Mouse (Mus musculus): Measurements from ENCODE around the gene Nomo1.

DNA sequence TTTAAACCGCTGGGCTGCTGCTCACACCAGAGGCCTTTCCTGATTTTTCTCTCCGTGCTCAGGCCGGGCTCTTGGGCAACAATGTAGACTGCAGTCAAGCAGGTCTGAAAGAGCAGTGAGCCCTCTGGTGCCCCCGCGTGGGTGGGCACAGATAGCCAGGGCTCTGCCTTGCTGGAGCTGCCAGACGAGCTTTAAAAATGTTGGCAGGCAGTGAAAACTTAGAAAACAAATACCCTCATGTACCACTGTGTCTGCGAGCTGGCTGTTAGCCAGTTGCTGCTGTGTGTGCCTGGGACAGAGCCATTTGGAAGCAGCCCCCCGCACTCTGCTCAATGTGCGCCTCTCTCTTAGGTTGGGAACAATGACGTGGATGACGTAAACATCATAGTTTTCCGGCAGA is 44.2 kb downstream of the Nomo1 start:
- no peak for TF ChIP-seq POLR2A (IDR thresholded peaks at IDR 0.05; ENCODE audit: borderline replicate concordance, control insufficient read depth, low read depth, low read length)
- no peak for TF ChIP-seq CTCF (IDR thresholded peaks at IDR 0.05; ENCODE audit: control insufficient read depth, insufficient read depth, low read length)

Data from bone marrow, adult 2 months (tissue).